Mouse (Mus musculus) intestine, postnatal 0 days (tissue): Measurements from ENCODE around the gene Paip2b. TPM values are rescaled to one million over a fixed set of nuclear protein-coding genes. Genes with fewer than 3 reads are reported as not detected.

ENCODE experiments used
- ATAC-seq: fragments of 200-750 bp; cut with Nextera tagmentation; 2 replicates; pipeline ENCODE4 v1.8.0; 2017; ENCODE audit warnings: mild to moderate bottlenecking, moderate TSS enrichment, moderate library complexity
- H3K27ac ChIP-seq: fragments of 300-500 bp; sonication (generic); 2 replicates; pipeline ENCODE4 v1.5.1; 2014; ENCODE audit warnings: mild to moderate bottlenecking, low read depth, low read length, moderate library complexity
- H3K27me3 ChIP-seq: fragments of 300-500 bp; sonication (generic); replicated peaks from 2 replicates; pipeline ENCODE4 v1.6.1; 2014; ENCODE audit warnings: low read length, mixed read lengths; ENCODE audit not compliant: control insufficient read depth, insufficient read depth
- H3K36me3 ChIP-seq: fragments of 300-500 bp; sonication (generic); 2 replicates; pipeline ENCODE4 v1.6.1; 2014; ENCODE audit warnings: mild to moderate bottlenecking, moderate library complexity; ENCODE audit not compliant: control insufficient read depth, insufficient read depth
- H3K4me1 ChIP-seq: fragments of 300-500 bp; sonication (generic); replicated peaks from 2 replicates; pipeline ENCODE4 v1.6.1; 2014; ENCODE audit warnings: antibody characterized with exemption, low read length, mixed read lengths; ENCODE audit not compliant: control insufficient read depth, insufficient read depth
- H3K4me2 ChIP-seq: fragments of 300-500 bp; sonication (generic); replicated peaks from 2 replicates; pipeline ENCODE4 v1.6.1; 2014; ENCODE audit warnings: low read depth, mild to moderate bottlenecking, moderate library complexity
- H3K4me3 ChIP-seq: fragments of 300-500 bp; sonication (generic); 2 replicates; pipeline ENCODE4 v1.5.1; 2014; ENCODE audit warnings: low read depth, low read length
- H3K9ac ChIP-seq: fragments of 300-500 bp; sonication (generic); 2 replicates; pipeline ENCODE4 v1.6.1; 2014; ENCODE audit warnings: mild to moderate bottlenecking, low read depth, low read length
- H3K9me3 ChIP-seq: fragments of 300-500 bp; sonication (generic); 2 replicates; pipeline ENCODE4 v1.6.1; 2016; ENCODE audit warnings: mixed run types; ENCODE audit not compliant: control insufficient read depth
- CTCF ChIP-seq: sonication (generic); IDR thresholded peaks from 2 replicates; pipeline ENCODE4 v1.5.1; 2016; ENCODE audit warnings: low read depth, mild to moderate bottlenecking, control low read depth, antibody characterized with exemption, moderate library complexity
- WGBS: fragments of 180-500 bp; shearing (Covaris S2); extraction: QIAGEN DNeasy Blood & Tissue Kit; methylation state at CpG from one replicate; pipeline ENCODE4 v1.1.7; 2014; 5-methylcytosine and 5-hydroxymethylcytosine counted together
- polyA plus RNA-seq: library from polyadenylated mRNA; unstranded; fragments of >200 nt; fragmentation: Nextera tagmentation; extraction: Ambion mirVana; gene quantifications from 2 replicates; pipeline ENCODE4 v1.2.1, GENCODE M21; 2015

Gene Paip2b
- polyA plus RNA-seq, 1 experiment from 2014 or later, result 5.6 TPM

DNA sequence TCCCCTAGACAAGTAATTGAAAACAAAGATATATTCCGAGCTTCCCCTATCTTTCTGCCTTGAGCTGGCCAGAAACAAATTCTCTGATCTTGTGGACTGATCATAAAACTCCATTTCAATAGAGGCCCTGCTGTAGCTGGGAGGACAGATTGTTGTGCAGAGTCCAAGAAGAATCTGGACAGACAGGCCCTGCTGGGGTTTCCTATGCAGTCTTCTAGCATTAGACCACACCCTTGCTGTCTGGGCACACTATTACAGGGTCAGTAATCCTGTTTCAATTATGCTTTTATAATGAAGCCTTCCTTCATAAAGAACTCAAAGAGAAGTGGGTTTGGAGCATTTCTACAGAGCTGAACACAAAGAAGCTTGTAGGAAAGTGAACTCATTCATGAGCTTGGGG lies 12.5 kb downstream of the Paip2b start:
- no peak overlapping the region for H3K4me3 ChIP-seq
- peak overlapping the region; percentile 9; the same call in 1 of the 2 replicates for H3K27ac ChIP-seq
- H3K27me3 ChIP-seq, result no peaks in the 10 kb centered on the region
- H3K36me3 ChIP-seq, result peaks cover 3% of the 10 kb centered on the region
- H3K4me2 ChIP-seq, result no peak overlapping the region
- WGBS, result 37% methylated on average over 1 of the region's 1 CpGs
- H3K4me1 ChIP-seq, result no peaks in the 10 kb centered on the region
- no peak overlapping the region for H3K9ac ChIP-seq
- no peak for TF ChIP-seq CTCF
- no peaks in the 10 kb centered on the region for H3K9me3 ChIP-seq
- ATAC-seq, result no peak

DNA sequence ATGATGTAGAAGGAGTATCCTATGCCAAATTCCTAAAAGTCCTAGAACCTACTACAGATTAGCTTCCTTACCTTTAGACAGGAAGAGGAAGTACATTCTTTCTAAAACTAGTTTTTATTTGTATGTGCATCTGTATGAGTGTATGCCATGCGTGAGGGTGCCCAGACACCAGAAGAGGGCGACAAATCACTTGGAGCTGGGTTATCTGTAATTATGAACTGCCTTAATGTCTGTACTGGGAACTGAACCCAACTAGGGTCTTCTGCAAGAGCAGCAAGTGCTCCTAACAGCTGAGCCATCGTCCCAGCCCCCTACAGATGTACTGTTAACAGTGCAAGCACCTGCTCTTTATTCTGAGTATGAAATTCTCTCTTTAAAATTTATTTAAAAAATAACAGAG lies 15.7 kb downstream of the Paip2b start:
- Histone ChIP-seq H3K9me3 (no peaks in the 10 kb centered on the region), H3K9ac (no peak overlapping the region), H3K27me3 (no peaks in the 10 kb centered on the region), H3K27ac (no peak overlapping the region), H3K4me3 (no peak overlapping the region), H3K4me1 (no peaks in the 10 kb centered on the region), H3K36me3 (peaks cover 14% of the 10 kb centered on the region), H3K4me2 (no peak overlapping the region)
- 95% methylated on average over 3 of the region's 3 CpGs for WGBS
- no peak for TF ChIP-seq CTCF
- ATAC-seq, result no peak

DNA sequence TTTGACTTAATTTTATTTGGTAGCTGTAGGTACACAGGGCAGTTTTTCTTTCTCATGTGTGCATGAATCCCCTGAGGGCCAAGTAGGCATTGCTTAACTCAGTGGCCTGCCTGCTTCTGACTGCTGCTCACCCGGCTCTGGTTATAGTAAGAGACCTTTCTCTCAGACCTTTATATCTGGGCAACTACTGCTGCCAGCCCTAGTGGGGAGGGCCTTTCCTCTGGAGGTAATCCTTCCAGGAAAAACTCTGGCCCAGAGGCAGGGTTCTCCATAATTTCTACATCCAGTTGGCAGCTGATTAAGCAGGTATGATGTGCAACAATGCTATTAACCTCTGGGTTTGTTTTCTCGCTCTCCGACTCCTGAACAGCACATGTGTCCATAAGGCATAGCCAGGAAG lies 28.7 kb downstream of the Paip2b start:
- no peak for ATAC-seq
- Histone ChIP-seq H3K27ac (no peak overlapping the region), H3K4me1 (no peaks in the 10 kb centered on the region), H3K4me3 (no peak overlapping the region), H3K27me3 (no peaks in the 10 kb centered on the region), H3K9me3 (no peaks in the 10 kb centered on the region), H3K9ac (no peak overlapping the region), H3K4me2 (no peak overlapping the region), H3K36me3 (peaks cover 66% of the 10 kb centered on the region)
- no peak for TF ChIP-seq CTCF
- WGBS, result 88% methylated on average over 3 of the region's 3 CpGs

DNA sequence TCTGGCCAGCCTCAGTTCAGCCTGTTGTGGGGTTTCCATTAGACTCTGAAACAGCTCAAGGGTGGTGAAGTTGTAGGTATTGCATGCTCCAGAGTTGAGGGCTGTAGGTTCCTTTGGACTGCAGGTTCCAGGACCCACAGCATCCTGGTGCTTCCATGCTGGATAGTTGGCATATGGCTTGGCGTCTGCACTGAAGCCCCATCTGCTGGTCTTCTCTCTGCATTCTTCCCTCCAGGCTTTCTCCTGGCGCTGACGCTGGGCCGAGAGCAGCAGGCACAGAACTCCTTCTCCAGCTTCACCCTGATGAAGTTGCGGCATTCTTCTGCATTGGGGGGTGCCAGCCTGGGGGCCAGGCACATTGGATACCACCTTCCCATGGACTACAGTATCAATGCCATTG lies 29.5 kb downstream of the Paip2b start:
- Histone ChIP-seq H3K9ac (no peak overlapping the region), H3K36me3 (peaks cover 67% of the 10 kb centered on the region), H3K27ac (no peak overlapping the region), H3K4me1 (no peaks in the 10 kb centered on the region), H3K9me3 (no peaks in the 10 kb centered on the region), H3K27me3 (no peaks in the 10 kb centered on the region), H3K4me3 (no peak overlapping the region), H3K4me2 (no peak overlapping the region)
- TF ChIP-seq CTCF, result no peak
- ATAC-seq, result no peak
- WGBS, result 92% methylated on average over 5 of the region's 5 CpGs

DNA sequence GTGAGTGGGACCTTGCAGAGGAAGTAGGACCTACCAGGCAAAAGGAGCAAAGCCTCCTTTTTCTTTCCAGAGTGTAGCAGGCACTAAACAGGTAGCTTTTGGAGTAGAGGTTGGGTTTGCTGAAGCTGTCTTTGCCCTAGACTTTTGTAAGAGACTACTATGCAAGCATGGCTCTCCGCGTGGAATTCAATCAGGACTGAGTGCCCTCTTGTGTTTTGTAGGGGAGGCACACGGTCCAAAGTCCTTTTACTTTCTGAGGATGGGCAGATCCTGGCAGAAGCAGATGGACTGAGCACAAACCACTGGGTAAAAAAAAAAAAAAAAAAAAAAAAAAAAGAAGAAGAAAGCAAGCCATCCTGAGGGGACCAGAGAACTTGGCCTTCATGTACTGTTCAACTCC lies 34.9 kb downstream of the Paip2b start:
- Histone ChIP-seq H3K27me3 (no peaks in the 10 kb centered on the region), H3K36me3 (peaks cover 42% of the 10 kb centered on the region), H3K27ac (no peak overlapping the region), H3K9me3 (no peaks in the 10 kb centered on the region), H3K4me3 (no peak overlapping the region), H3K9ac (no peak overlapping the region), H3K4me2 (peak overlapping the region; percentile 70; the same call in 1 of the 2 replicates), H3K4me1 (no peaks in the 10 kb centered on the region)
- 17% methylated on average over 3 of the region's 3 CpGs for WGBS
- no peak for ATAC-seq
- peak; percentile 52 for TF ChIP-seq CTCF

DNA sequence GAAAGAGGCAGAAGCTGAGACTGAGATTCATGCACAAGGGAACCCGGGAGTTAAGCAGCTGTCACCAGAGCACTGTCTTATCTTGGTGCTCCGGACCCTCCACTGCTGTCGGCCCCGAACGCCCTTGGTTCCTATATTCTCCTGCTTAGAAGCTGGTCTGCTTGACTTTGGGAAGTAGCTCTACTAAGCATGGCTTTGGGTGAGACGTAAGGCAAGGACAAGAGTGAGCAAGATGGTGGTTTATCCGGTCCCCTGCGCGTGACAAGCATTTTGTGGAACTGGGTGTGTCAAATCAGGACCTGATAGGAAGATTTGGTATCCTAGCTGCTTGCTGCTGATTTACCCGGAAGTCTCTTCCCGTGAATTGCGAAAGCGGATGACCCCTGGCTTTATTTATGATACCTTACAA lies 36.0 kb downstream of the Paip2b start:
- H3K9ac ChIP-seq, result peak overlapping the region; percentile 67
- H3K4me3 ChIP-seq, result peak overlapping the region; percentile 75
- H3K27ac ChIP-seq, result peak overlapping the region; percentile 96
- peaks cover 30% of the 10 kb centered on the region for H3K36me3 ChIP-seq
- no peak for TF ChIP-seq CTCF
- no peaks in the 10 kb centered on the region for H3K9me3 ChIP-seq
- peak overlapping the region; percentile 70 for H3K4me2 ChIP-seq
- no peaks in the 10 kb centered on the region for H3K27me3 ChIP-seq
- ATAC-seq, result peak; percentile 46
- 2% methylated on average over 13 of the region's 13 CpGs for WGBS
- H3K4me1 ChIP-seq, result no peaks in the 10 kb centered on the region

DNA sequence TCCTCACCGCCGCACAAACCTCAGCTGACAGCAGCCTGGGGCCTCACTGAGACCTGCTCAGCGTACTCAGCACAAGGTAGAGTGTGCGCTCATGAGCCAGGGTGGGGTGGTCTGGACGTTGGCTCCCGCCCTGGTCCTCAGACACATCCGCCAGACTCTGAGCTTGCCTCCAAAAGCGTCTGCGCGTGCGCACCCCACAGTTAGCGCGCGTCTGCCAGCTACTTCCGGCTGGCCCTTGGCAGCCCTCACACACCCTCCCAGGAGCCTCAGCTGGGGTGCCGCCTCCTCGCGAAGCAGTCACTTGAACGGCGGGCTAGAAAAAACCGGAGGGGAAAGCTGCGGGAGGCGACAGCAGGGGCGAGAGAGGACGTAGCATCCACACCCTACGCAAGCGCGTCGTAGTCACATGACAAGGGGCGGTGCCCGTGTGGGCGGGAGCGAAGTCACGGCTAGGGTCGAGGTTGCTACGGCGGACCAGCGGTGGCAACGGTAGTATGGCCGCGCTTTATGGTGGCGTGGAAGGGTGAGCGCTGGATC lies 36.7 kb downstream of the Paip2b start, which contains the start of gene Nagk:
Gene Nagk (plus strand): TSS at position 223 of the 537 bp plus-strand sequence.
- Histone ChIP-seq H3K27ac (peak within 1 kb of the TSS; percentile 96), H3K9ac (peak within 1 kb of the TSS; percentile 67), H3K27me3 (no peaks in the 10 kb centered on the region), H3K4me3 (peak within 1 kb of the TSS; percentile 75), H3K36me3 (peaks cover 23% of the 10 kb centered on the region), H3K4me2 (peak within 1 kb of the TSS; percentile 70), H3K9me3 (no peaks in the 10 kb centered on the region), H3K4me1 (no peaks in the 10 kb centered on the region)
- under 1% methylated on average over 43 of the region's 43 CpGs for WGBS
- ATAC-seq, result peak; percentile 93
- TF ChIP-seq CTCF, result peak; percentile 14; the same call in 1 of the 2 replicates
